Mouse (Mus musculus) intestine, postnatal 0 days (tissue): Measurements from ENCODE around the gene Il5. TPM values are rescaled to one million over a fixed set of nuclear protein-coding genes. Genes with fewer than 3 reads are reported as not detected.
A peak's percentile ranks its signal among the peaks of the same experiment; 100 is the strongest.

ENCODE experiments used
- ATAC-seq: fragments of 200-750 bp; cut with Nextera tagmentation; 2 replicates; pipeline ENCODE4 v1.8.0; 2017; ENCODE audit warnings: mild to moderate bottlenecking, moderate TSS enrichment, moderate library complexity
- H3K27ac ChIP-seq: fragments of 300-500 bp; sonication (generic); 2 replicates; pipeline ENCODE4 v1.5.1; 2014; ENCODE audit warnings: mild to moderate bottlenecking, low read depth, low read length, moderate library complexity
- H3K27me3 ChIP-seq: fragments of 300-500 bp; sonication (generic); replicated peaks from 2 replicates; pipeline ENCODE4 v1.6.1; 2014; ENCODE audit warnings: low read length, mixed read lengths; ENCODE audit not compliant: control insufficient read depth, insufficient read depth
- H3K36me3 ChIP-seq: fragments of 300-500 bp; sonication (generic); 2 replicates; pipeline ENCODE4 v1.6.1; 2014; ENCODE audit warnings: mild to moderate bottlenecking, moderate library complexity; ENCODE audit not compliant: control insufficient read depth, insufficient read depth
- H3K4me1 ChIP-seq: fragments of 300-500 bp; sonication (generic); replicated peaks from 2 replicates; pipeline ENCODE4 v1.6.1; 2014; ENCODE audit warnings: antibody characterized with exemption, low read length, mixed read lengths; ENCODE audit not compliant: control insufficient read depth, insufficient read depth
- H3K4me2 ChIP-seq: fragments of 300-500 bp; sonication (generic); replicated peaks from 2 replicates; pipeline ENCODE4 v1.6.1; 2014; ENCODE audit warnings: low read depth, mild to moderate bottlenecking, moderate library complexity
- H3K4me3 ChIP-seq: fragments of 300-500 bp; sonication (generic); 2 replicates; pipeline ENCODE4 v1.5.1; 2014; ENCODE audit warnings: low read depth, low read length
- H3K9ac ChIP-seq: fragments of 300-500 bp; sonication (generic); 2 replicates; pipeline ENCODE4 v1.6.1; 2014; ENCODE audit warnings: mild to moderate bottlenecking, low read depth, low read length
- H3K9me3 ChIP-seq: fragments of 300-500 bp; sonication (generic); 2 replicates; pipeline ENCODE4 v1.6.1; 2016; ENCODE audit warnings: mixed run types; ENCODE audit not compliant: control insufficient read depth
- CTCF ChIP-seq: sonication (generic); IDR thresholded peaks from 2 replicates; pipeline ENCODE4 v1.5.1; 2016; ENCODE audit warnings: low read depth, mild to moderate bottlenecking, control low read depth, antibody characterized with exemption, moderate library complexity
- WGBS: fragments of 180-500 bp; shearing (Covaris S2); extraction: QIAGEN DNeasy Blood & Tissue Kit; methylation state at CpG from one replicate; pipeline ENCODE4 v1.1.7; 2014; 5-methylcytosine and 5-hydroxymethylcytosine counted together
- polyA plus RNA-seq: library from polyadenylated mRNA; unstranded; fragments of >200 nt; fragmentation: Nextera tagmentation; extraction: Ambion mirVana; gene quantifications from 2 replicates; pipeline ENCODE4 v1.2.1, GENCODE M21; 2015

Il5 gene
- polyA plus RNA-seq: not detected in 2 replicates

- Histone ChIP-seq H3K36me3 (no peaks in the 10 kb centered on the region), H3K4me2 (no peak within 1 kb of the TSS), H3K9ac (no peak within 1 kb of the TSS), H3K4me3 (no peak within 1 kb of the TSS), H3K4me1 (no peaks in the 10 kb centered on the region), H3K27ac (no peak within 1 kb of the TSS), H3K9me3 (no peaks in the 10 kb centered on the region), H3K27me3 (no peaks in the 10 kb centered on the region)
- no peak for TF ChIP-seq CTCF
- 75% methylated on average over 6 of the region's 6 CpGs for WGBS
- ATAC-seq: no peak
Measured at GRCm38 (mm10) chr11:53720715-53721114, at the start of gene Il5. Il5 (plus strand) TSS chr11:53720794.

DNA sequence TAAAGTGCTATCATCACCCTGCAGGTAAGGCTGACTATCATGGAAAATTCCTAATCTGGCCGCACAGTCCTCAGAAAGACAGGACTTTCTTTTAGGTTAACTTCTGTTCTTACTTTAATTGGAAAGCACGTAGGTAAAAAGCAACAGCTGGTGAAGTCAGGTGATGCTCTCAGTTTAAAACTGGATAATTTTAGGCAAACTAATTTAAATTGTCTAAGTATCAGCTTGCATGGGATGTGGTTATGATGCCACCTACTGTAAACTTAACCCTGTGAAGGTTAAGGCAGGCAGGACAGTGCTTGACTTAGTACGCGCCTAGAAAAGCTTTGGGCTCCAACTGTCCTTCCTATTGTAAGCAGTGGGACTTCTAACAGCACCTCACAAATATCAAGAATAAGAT lies 49.2 kb upstream of the Il5 start:
- peaks cover 58% of the 10 kb centered on the region for H3K36me3 ChIP-seq
- WGBS: 98% methylated on average over 4 of the region's 4 CpGs
- H3K4me3 ChIP-seq: no peak overlapping the region
- no peak overlapping the region for H3K9ac ChIP-seq
- TF ChIP-seq CTCF: no peak
- ATAC-seq: no peak
- H3K4me1 ChIP-seq: no peaks in the 10 kb centered on the region
- H3K27ac ChIP-seq: no peak overlapping the region
- no peaks in the 10 kb centered on the region for H3K9me3 ChIP-seq
- no peak overlapping the region for H3K4me2 ChIP-seq
- H3K27me3 ChIP-seq: no peaks in the 10 kb centered on the region

DNA sequence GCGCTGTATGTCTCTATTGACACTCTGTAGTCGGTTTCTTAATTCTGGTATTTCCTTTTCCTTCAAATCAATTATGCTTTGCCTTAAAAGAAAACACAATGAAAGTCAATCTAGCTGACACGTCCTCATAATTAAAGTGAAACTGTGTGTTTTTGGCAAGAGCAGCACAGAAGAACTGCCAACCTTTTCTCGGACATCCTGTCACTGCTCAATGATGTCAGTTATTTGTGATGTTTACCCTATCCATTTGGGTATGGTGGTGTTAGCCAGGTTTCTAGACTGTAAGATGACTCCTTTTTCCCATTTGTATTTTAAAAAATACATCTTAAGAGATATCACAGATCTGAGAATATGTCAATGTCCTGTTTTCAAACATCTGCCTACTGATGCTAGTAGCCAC lies 40.5 kb upstream of the Il5 start:
- WGBS: 82% methylated on average over 4 of the region's 4 CpGs
- Histone ChIP-seq H3K36me3 (peaks cover 53% of the 10 kb centered on the region), H3K27ac (no peak overlapping the region), H3K4me2 (no peak overlapping the region), H3K27me3 (no peaks in the 10 kb centered on the region), H3K9me3 (no peaks in the 10 kb centered on the region), H3K9ac (no peak overlapping the region), H3K4me3 (no peak overlapping the region), H3K4me1 (no peaks in the 10 kb centered on the region)
- no peak for TF ChIP-seq CTCF
- ATAC-seq: no peak

- no peak overlapping the region for H3K4me2 ChIP-seq
- 90% methylated on average over 2 of the region's 2 CpGs for WGBS
Measured at GRCm38 (mm10) chr11:53681686-53682085, 38.9 kb upstream of the Il5 start.

DNA sequence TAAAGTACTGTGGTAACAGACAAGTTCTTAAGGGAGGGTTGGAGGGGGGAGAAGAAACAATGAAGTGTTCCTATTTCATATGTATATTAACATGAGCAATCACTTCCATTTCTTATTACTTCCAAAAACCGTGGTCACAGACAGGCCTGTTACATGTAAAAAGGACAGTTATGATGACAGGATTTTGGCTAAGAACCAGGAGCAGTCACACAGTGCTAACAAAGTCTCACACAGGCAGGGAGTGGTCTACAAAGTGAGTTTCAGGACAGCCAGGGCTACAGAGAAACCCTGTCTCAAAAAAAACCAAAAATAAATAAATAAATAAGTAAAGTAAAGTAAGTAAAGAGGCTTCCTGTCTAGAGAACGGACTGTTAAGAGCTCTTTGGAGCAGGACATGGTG lies 38.4 kb upstream of the Il5 start:
- H3K4me2 ChIP-seq: no peak overlapping the region
- no peak overlapping the region for H3K4me3 ChIP-seq
- no peaks in the 10 kb centered on the region for H3K4me1 ChIP-seq
- H3K9me3 ChIP-seq: no peaks in the 10 kb centered on the region
- no peak overlapping the region for H3K27ac ChIP-seq
- no peak for ATAC-seq
- H3K36me3 ChIP-seq: peaks cover 50% of the 10 kb centered on the region
- TF ChIP-seq CTCF: no peak
- no peak overlapping the region for H3K9ac ChIP-seq
- H3K27me3 ChIP-seq: no peaks in the 10 kb centered on the region
- WGBS: 72% methylated on average over 2 of the region's 2 CpGs

More at GRCm38 (mm10) chr11:53681686-53682085, 38.9 kb upstream of the Il5 start:
- H3K9ac ChIP-seq: no peak overlapping the region
- H3K4me1 ChIP-seq: no peaks in the 10 kb centered on the region
- TF ChIP-seq CTCF: peak; percentile 27; the same call in 1 of the 2 replicates
- H3K27ac ChIP-seq: no peak overlapping the region
- no peak overlapping the region for H3K4me3 ChIP-seq
- H3K27me3 ChIP-seq: no peaks in the 10 kb centered on the region
- H3K9me3 ChIP-seq: no peaks in the 10 kb centered on the region
- H3K36me3 ChIP-seq: peaks cover 51% of the 10 kb centered on the region
- no peak for ATAC-seq

DNA sequence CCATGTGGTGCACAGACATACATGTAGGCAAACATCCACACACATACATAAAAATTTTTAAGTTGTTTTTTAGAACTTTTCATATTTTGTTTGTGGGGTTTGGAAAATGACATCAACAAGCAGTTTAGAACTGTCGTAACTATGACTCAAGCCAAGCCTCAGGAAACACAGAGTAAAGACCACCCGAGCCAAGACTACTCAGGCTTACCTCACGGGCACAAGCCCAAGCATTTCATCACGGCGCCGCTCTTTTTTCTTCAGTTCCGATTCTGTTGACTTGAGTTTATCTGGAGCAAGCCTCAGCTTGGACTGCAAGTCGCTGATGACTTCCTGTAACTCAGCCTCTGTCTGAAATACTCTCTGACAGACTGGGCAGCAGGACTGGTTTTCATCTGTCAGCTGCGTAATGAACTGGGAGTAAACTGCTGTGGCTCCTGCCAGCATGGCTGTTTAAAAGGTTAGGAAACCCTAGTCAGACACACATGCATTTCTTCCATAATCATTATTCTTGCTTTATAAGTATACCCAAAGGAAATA lies 37.5 kb upstream of the Il5 start:
- Histone ChIP-seq H3K9ac (no peak overlapping the region), H3K36me3 (peaks cover 52% of the 10 kb centered on the region), H3K27me3 (no peaks in the 10 kb centered on the region), H3K4me3 (no peak overlapping the region), H3K4me2 (no peak overlapping the region), H3K27ac (no peak overlapping the region), H3K4me1 (no peaks in the 10 kb centered on the region), H3K9me3 (no peaks in the 10 kb centered on the region)
- 85% methylated on average over 9 of the region's 9 CpGs for WGBS
- ATAC-seq: no peak
- no peak for TF ChIP-seq CTCF

- TF ChIP-seq CTCF: no peak
- Histone ChIP-seq H3K4me2 (no peak overlapping the region), H3K4me1 (no peaks in the 10 kb centered on the region), H3K9ac (no peak overlapping the region), H3K9me3 (no peaks in the 10 kb centered on the region), H3K27ac (no peak overlapping the region), H3K4me3 (no peak overlapping the region), H3K27me3 (no peaks in the 10 kb centered on the region), H3K36me3 (peaks cover 32% of the 10 kb centered on the region)
- ATAC-seq: no peak
- 74% methylated on average over 10 of the region's 10 CpGs for WGBS
Measured at GRCm38 (mm10) chr11:53691979-53692378, 28.6 kb upstream of the Il5 start.
